Mouse (Mus musculus): ENCODE measurements around the gene Abhd14a.

DNA sequence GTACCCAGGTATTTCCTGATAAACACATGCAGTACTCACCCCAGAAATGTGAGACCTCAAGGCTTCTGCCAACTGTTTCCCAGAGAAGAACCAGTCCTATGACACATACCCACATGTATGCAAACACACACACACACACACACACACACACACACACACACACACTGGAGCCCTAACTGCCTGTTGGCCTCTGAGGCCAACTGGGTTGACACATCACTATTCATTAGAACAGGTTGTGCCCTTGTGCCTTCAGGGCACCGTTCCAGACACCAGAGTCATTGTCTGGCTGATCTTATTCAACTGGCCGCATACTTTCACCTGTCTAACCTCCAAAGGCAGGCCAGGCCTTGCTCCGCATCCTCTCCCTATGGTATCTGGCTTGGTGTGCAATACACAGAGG lies 35.3 kb downstream of the Abhd14a start:
- no peak for TF ChIP-seq EP300 (IDR thresholded peaks at IDR 0.05; ENCODE audit: low read depth)
- no peak for TF ChIP-seq CTCF (IDR thresholded peaks at IDR 0.05; ENCODE audit: low read depth)
